15 mouse cellular contexts compared by ENCODE assay signal in genomic region chr4:140217934-140218333, GRCm38 (mm10). TPM values are rescaled to one million over a fixed set of nuclear protein-coding genes. Genes with fewer than 3 reads are reported as not detected.
DNase-seq lines count a peak whose midpoint lies in the region; ATAC-seq and TF ChIP-seq lines count a peak whose summit lies in the region.
"Had no signal": no experiment of that assay in that cellular context is flagged by ENCODE, and none has a peak within 500 bp of the region (broad histone marks: within the 10 kb centered on the region; RNA-seq: fewer than 3 reads in every experiment).

No protein-coding gene starts in this region.

- intact Hi-C loops in gastrocnemius, adult 2 months (cut with DNase I) = no loop called here

- no peaks in the 10 kb centered on the region for H3K9me3 ChIP-seq in embryonic facial prominence, embryonic 10.5 days
- no peaks in the 10 kb centered on the region for H3K9me3 ChIP-seq in hindbrain, embryonic 11.5 days (ENCODE audit: control insufficient read depth, low read length)
- H3K9me3 ChIP-seq in midbrain, embryonic 13.5 days = no peaks in the 10 kb centered on the region
- H3K9me3 ChIP-seq: kidney, embryonic 15.5 days had no signal

- H3K9ac ChIP-seq in hindbrain, embryonic 11.5 days (ENCODE audit: low read depth, low read length) = peak overlapping the region; percentile 2; the same call in 1 of the 2 replicates
- 0 out of 2 replicates have a peak overlapping the region, but pooled peaks have one; percentile 14 for H3K9ac ChIP-seq in midbrain, embryonic 13.5 days (replicated peaks)
- H3K9ac ChIP-seq: kidney, embryonic 15.5 days had no signal

- ATAC-seq in hindbrain, embryonic 11.5 days (ENCODE audit: low FRiP score) = peak; percentile 13
- ATAC-seq in midbrain, embryonic 13.5 days = peak; percentile 32
- ATAC-seq: activated CD4-positive, CD25-positive, alpha-beta regulatory T cell, adult 4 months had no signal

- peak overlapping the region; percentile 57 for H3K27ac ChIP-seq in embryonic facial prominence, embryonic 10.5 days (replicated peaks)
- peak overlapping the region; percentile 82 for H3K27ac ChIP-seq in hindbrain, embryonic 11.5 days (ENCODE audit: low read depth, low read length)
- peak overlapping the region; percentile 77 for H3K27ac ChIP-seq in midbrain, embryonic 13.5 days
- no peak overlapping the region for H3K27ac ChIP-seq in gastrocnemius, adult 2 months
- H3K27ac ChIP-seq: kidney, embryonic 15.5 days; stomach, postnatal 0 days had no signal

- peaks cover 34% of the 10 kb centered on the region for H3K27me3 ChIP-seq in embryonic facial prominence, embryonic 10.5 days (replicated peaks; ENCODE audit: low read depth, poor library complexity, severe bottlenecking)
- no peaks in the 10 kb centered on the region for H3K27me3 ChIP-seq in hindbrain, embryonic 11.5 days (ENCODE audit: control insufficient read depth, insufficient read depth, low read length)
- peaks cover 4% of the 10 kb centered on the region for H3K27me3 ChIP-seq in midbrain, embryonic 13.5 days

- H3K4me1 ChIP-seq in embryonic facial prominence, embryonic 10.5 days = peaks cover 63% of the 10 kb centered on the region
- peaks cover 30% of the 10 kb centered on the region for H3K4me1 ChIP-seq in hindbrain, embryonic 11.5 days (replicated peaks; ENCODE audit: control insufficient read depth, insufficient read depth, low read length)
- H3K4me1 ChIP-seq in midbrain, embryonic 13.5 days (replicated peaks) = peaks cover 77% of the 10 kb centered on the region

- WGBS in embryonic facial prominence, embryonic 10.5 days = 83% methylated on average over 8 of the region's 8 CpGs
- WGBS in hindbrain, embryonic 11.5 days = 76% methylated on average over 8 of the region's 8 CpGs
- 57% methylated on average over 8 of the region's 8 CpGs for WGBS in midbrain, embryonic 13.5 days

- DNase-seq in brain, adult 2 months (ENCODE audit: low read depth, low spot score) = peak; percentile 35
- no peak for DNase-seq in embryonic facial prominence, embryonic 10.5 days (ENCODE audit: low spot score)
- no peak for DNase-seq in hindbrain, embryonic 11.5 days (ENCODE audit: low spot score)
- DNase-seq in liver = no peak
- no peak for DNase-seq in embryo, embryonic 11 days
- no peak for DNase-seq in thymus, postnatal 4 days
- DNase-seq in gastrocnemius, adult 2 months = no peak
- DNase-seq: cerebellum, adult 2 months; thymus, postnatal 36 days had no signal

- no peak for TF ChIP-seq CTCF in gastrocnemius, adult 2 months (IDR thresholded peaks at IDR 0.05)

- H3K4me2 ChIP-seq in hindbrain, embryonic 11.5 days (replicated peaks; ENCODE audit: low read depth, low read length) = no peak overlapping the region
- H3K4me2 ChIP-seq in midbrain, embryonic 13.5 days (replicated peaks) = no peak overlapping the region; the same call in 1 of the 2 replicates
- H3K4me2 ChIP-seq: kidney, embryonic 15.5 days had no signal

- no peak overlapping the region for H3K4me3 ChIP-seq in embryonic facial prominence, embryonic 10.5 days
- H3K4me3 ChIP-seq in hindbrain, embryonic 11.5 days (ENCODE audit: low read depth, low read length) = no peak overlapping the region
- no peak overlapping the region for H3K4me3 ChIP-seq in midbrain, embryonic 13.5 days (replicated peaks)
- no peak overlapping the region for H3K4me3 ChIP-seq in gastrocnemius, adult 2 months
- H3K4me3 ChIP-seq: kidney, embryonic 15.5 days; myocyte had no signal

- H3K36me3 ChIP-seq in embryonic facial prominence, embryonic 10.5 days (replicated peaks) = no peaks in the 10 kb centered on the region
- H3K36me3 ChIP-seq in hindbrain, embryonic 11.5 days (ENCODE audit: control insufficient read depth, insufficient read depth, low read length) = no peaks in the 10 kb centered on the region
- no peaks in the 10 kb centered on the region for H3K36me3 ChIP-seq in midbrain, embryonic 13.5 days
- H3K36me3 ChIP-seq: kidney, embryonic 15.5 days had no signal

RNA-seq across cellular contexts. Expression of gene Igsf21, which starts 28.6 kb away (rescaled TPM):
- 2.0 and 2.2 TPM in 2 replicates for polyA plus RNA-seq in embryonic facial prominence, embryonic 10.5 days (2016; fragmentation: Nextera tagmentation; extraction: Ambion mirVana)
- polyA plus RNA-seq in hindbrain, embryonic 11.5 days (2014; fragmentation: Nextera tagmentation; extraction: Ambion mirVana) = 8.1 and 9.4 TPM in 2 replicates
- polyA plus RNA-seq in midbrain, embryonic 13.5 days (2015; fragmentation: Nextera tagmentation; extraction: Ambion mirVana) = 57.0 and 58.9 TPM in 2 replicates
- under 1 TPM in 1 of 2 experiments, not detected in 1; 0.22 TPM for total RNA-seq in gastrocnemius, adult 2 months (2021)
- polyA plus RNA-seq: activated CD4-positive, CD25-positive, alpha-beta regulatory T cell, adult 4 months; liver, embryonic 16.5 days; myocyte had no signal
